Comparison of ENCODE assay signal across 15 mouse cellular contexts in the genomic region with DNA sequence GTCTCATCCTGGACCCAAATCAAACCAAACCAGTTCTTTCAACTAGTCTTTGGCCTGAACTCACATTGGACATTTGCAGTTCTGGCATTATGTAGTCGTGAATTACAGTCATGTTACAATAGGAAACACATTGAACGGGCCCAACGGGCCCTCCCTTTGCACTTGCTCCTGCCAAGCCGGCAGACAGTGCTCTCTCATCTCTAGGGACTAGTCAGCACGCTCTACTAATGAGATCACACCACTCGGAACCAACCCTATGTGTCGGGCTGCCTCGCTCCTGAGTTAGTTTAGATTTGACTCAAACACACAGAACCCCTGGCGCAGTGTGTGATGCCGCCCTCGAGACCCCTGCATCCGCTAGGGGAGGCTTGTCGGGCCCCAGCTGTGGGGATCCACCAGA. TPM values are rescaled to one million over a fixed set of nuclear protein-coding genes. Genes with fewer than 3 reads are reported as not detected.
DNase-seq lines count a peak whose midpoint lies in the region; ATAC-seq and TF ChIP-seq lines count a peak whose summit lies in the region.
"Had no signal": no experiment of that assay in that cellular context is flagged by ENCODE, and none has a peak within 500 bp of the region (broad histone marks: within the 10 kb centered on the region; RNA-seq: fewer than 3 reads in every experiment).

No protein-coding gene starts in this region.

- H3K36me3 ChIP-seq in heart, embryonic 11.5 days (ENCODE audit: control insufficient read depth, insufficient read depth, low read length) = no peaks in the 10 kb centered on the region
- H3K36me3 ChIP-seq in CH12.LX (replicated peaks in 1 of 2; ENCODE audit: control insufficient read depth in 1 of 2, insufficient read depth in 1 of 2, low read length in 1 of 2) = no peaks in the 10 kb centered on the region
- H3K36me3 ChIP-seq: midbrain, embryonic 15.5 days; neural tube, embryonic 12.5 days had no signal

- H3K27ac ChIP-seq in heart, embryonic 11.5 days (ENCODE audit: low read depth, low read length) = no peak overlapping the region
- H3K27ac ChIP-seq in CH12.LX (ENCODE audit: insufficient read depth, low read depth) = no peak overlapping the region
- H3K27ac ChIP-seq: midbrain, embryonic 15.5 days; neural tube, embryonic 12.5 days had no signal

- intact Hi-C loops in left cerebral cortex, postnatal 36 days (cut with DNase I) = no loop called here

- 77% methylated on average over 13 of the region's 13 CpGs for WGBS in heart, embryonic 11.5 days (ENCODE audit: insufficient replicate concordance)

- no peak for TF ChIP-seq POLR2A in CH12.LX (IDR thresholded peaks at IDR 0.05; ENCODE audit: low read depth, low read length)
- TF ChIP-seq POLR2A in brain, embryonic 14.5 days (IDR thresholded peaks at IDR 0.05; ENCODE audit: borderline replicate concordance, extremely low read depth, insufficient read depth, insufficient read length, poor library complexity, severe bottlenecking) = no peak

- in situ Hi-C loops in CH12.LX (cut with MboI; ENCODE audit: low pct_ligation_motif_present, low pct_unique_long_range_greater_than_20kb, low sequenced_read_pairs) = no loop called here

- H3K9ac ChIP-seq in heart, embryonic 11.5 days (ENCODE audit: low read depth, low read length) = no peak overlapping the region
- H3K9ac ChIP-seq in CH12.LX (ENCODE audit: insufficient read depth, low read depth) = no peak overlapping the region
- H3K9ac ChIP-seq: midbrain, embryonic 15.5 days; neural tube, embryonic 12.5 days had no signal

- H3K27me3 ChIP-seq in heart, embryonic 11.5 days (ENCODE audit: control insufficient read depth, insufficient read depth, low read length) = no peaks in the 10 kb centered on the region
- H3K27me3 ChIP-seq in CH12.LX (replicated peaks) = peaks cover 2% of the 10 kb centered on the region
- H3K27me3 ChIP-seq: midbrain, embryonic 15.5 days; neural tube, embryonic 12.5 days had no signal

- TF ChIP-seq RAD21 in CH12.LX (IDR thresholded peaks at IDR 0.05; ENCODE audit: low read depth, low read length) = no peak; the same call in 1 of the 2 replicates

- no peak for TF ChIP-seq CTCF in CH12.LX (conservative IDR thresholded peaks at IDR 0.05 in 1 of 2, IDR thresholded peaks at IDR 0.05 in 1 of 2; ENCODE audit: low read depth in 2 of 2, low read length in 2 of 2)
- TF ChIP-seq CTCF in brain, embryonic 14.5 days (IDR thresholded peaks at IDR 0.05; ENCODE audit: borderline replicate concordance, extremely low read depth, insufficient read depth, insufficient read length) = no peak

- peak; percentile 56 to 70 for DNase-seq in heart, adult 18-20 months
- DNase-seq in CH12.LX (ENCODE audit: extremely low read depth) = peak; percentile 74
- peak; percentile 19 for DNase-seq in brain, embryonic 14.5 days (ENCODE audit: low read depth)
- DNase-seq in heart, postnatal 4 days = peak; percentile 46
- DNase-seq in left cerebral cortex, postnatal 36 days (ENCODE audit: low spot score in 2 of 2) = no peak
- no peak for DNase-seq in embryo, embryonic 9.5 days (ENCODE audit: extremely low spot score)
- DNase-seq: cerebellum, adult 18-20 months; layer of hippocampus, adult 9-11 months; liver; retina, postnatal 1 day had no signal

- no peaks in the 10 kb centered on the region for H3K4me1 ChIP-seq in heart, embryonic 11.5 days (ENCODE audit: control insufficient read depth, insufficient read depth, low read length)
- H3K4me1 ChIP-seq in CH12.LX (ENCODE audit: control insufficient read depth in 1 of 2, insufficient read depth in 2 of 2) = peaks cover 12 to 22% of the 10 kb centered on the region in 2 experiments
- H3K4me1 ChIP-seq: midbrain, embryonic 15.5 days had no signal

- peak; percentile 46; the same call in 1 of the 2 replicates for TF ChIP-seq EP300 in CH12.LX (IDR thresholded peaks at IDR 0.05; ENCODE audit: low read length)

- no peak overlapping the region for H3K4me3 ChIP-seq in heart, embryonic 11.5 days (ENCODE audit: low read depth, low read length)
- H3K4me3 ChIP-seq in CH12.LX (replicated peaks in 1 of 3; ENCODE audit: low read depth in 2 of 3, low read length in 2 of 3, poor library complexity in 1 of 3) = no peak overlapping the region
- H3K4me3 ChIP-seq: midbrain, embryonic 15.5 days; neural tube, embryonic 12.5 days had no signal

- dilution Hi-C loops in CH12.LX (cut with MboI; ENCODE audit: extremely low pct_ligation_motif_present, extremely low pct_unique_long_range_greater_than_20kb, low sequenced_read_pairs) = no loop called here

- H3K79me2 ChIP-seq in CH12.LX (replicated peaks; ENCODE audit: control insufficient read depth, extremely low read depth, insufficient read depth, poor library complexity, severe bottlenecking) = no peaks in the 10 kb centered on the region

- H3K9me3 ChIP-seq in heart, embryonic 11.5 days (replicated peaks; ENCODE audit: control insufficient read depth, low read length) = no peaks in the 10 kb centered on the region
- H3K9me3 ChIP-seq in CH12.LX (replicated peaks; ENCODE audit: low read length) = no peaks in the 10 kb centered on the region
- H3K9me3 ChIP-seq: midbrain, embryonic 15.5 days; neural tube, embryonic 12.5 days had no signal

- no peak overlapping the region for H3K4me2 ChIP-seq in heart, embryonic 11.5 days
- peak overlapping the region; percentile 21; the same call in 1 of the 2 replicates for H3K4me2 ChIP-seq in CH12.LX (ENCODE audit: insufficient read depth, low read depth, poor library complexity, severe bottlenecking)
- H3K4me2 ChIP-seq: midbrain, embryonic 15.5 days; neural tube, embryonic 12.5 days had no signal

- ATAC-seq in heart, embryonic 11.5 days (replicated peaks; ENCODE audit: insufficient number of reproducible peaks, low FRiP score, low TSS enrichment) = no peak
- ATAC-seq: inflammation-experienced regulatory T-cells, adult 6 months; midbrain, embryonic 15.5 days had no signal

TF ChIP-seq in CH12.LX, 34 proteins besides CTCF, POLR2A, EP300 and RAD21 (continues in another document):
- no peak for TF ChIP-seq ZC3H11A (IDR thresholded peaks at IDR 0.05; ENCODE audit: low read depth, low read length)
- TF ChIP-seq JUN (IDR thresholded peaks at IDR 0.05; ENCODE audit: insufficient read depth, low read depth, low read length) = peak; percentile 61; the same call in 1 of the 2 replicates
- TF ChIP-seq NELFE (IDR thresholded peaks at IDR 0.05; ENCODE audit: low read depth, low read length) = no peak
- TF ChIP-seq E2F4 (IDR thresholded peaks at IDR 0.05; ENCODE audit: insufficient replicate concordance, low read depth, low read length) = no peak
- peak; percentile 44; the same call in 1 of the 2 replicates for TF ChIP-seq MAX (IDR thresholded peaks at IDR 0.05; ENCODE audit: low read length)
- peak; percentile 26; the same call in 1 of the 2 replicates for TF ChIP-seq MEF2A (IDR thresholded peaks at IDR 0.05; ENCODE audit: borderline replicate concordance, low read depth, low read length)
- TF ChIP-seq POLR2AphosphoS2 (IDR thresholded peaks at IDR 0.05; ENCODE audit: low read depth, low read length) = no peak
- peak; percentile 73 for TF ChIP-seq ETS1 (conservative IDR thresholded peaks at IDR 0.05; ENCODE audit: low read depth, low read length)
- no peak for TF ChIP-seq SIN3A (IDR thresholded peaks at IDR 0.05; ENCODE audit: low read length)
- no peak for TF ChIP-seq USF2 (conservative IDR thresholded peaks at IDR 0.05; ENCODE audit: low read depth, low read length)
- no peak for TF ChIP-seq PAX5 (IDR thresholded peaks at IDR 0.05; ENCODE audit: low read length)
- no peak for TF ChIP-seq SMC3 (IDR thresholded peaks at IDR 0.05; ENCODE audit: low read depth, low read length)
- no peak for TF ChIP-seq MAZ (IDR thresholded peaks at IDR 0.05; ENCODE audit: low read depth, low read length)
- no peak for TF ChIP-seq GABPA (IDR thresholded peaks at IDR 0.05; ENCODE audit: insufficient replicate concordance, low read depth, low read length)
- no peak for TF ChIP-seq CHD1 (IDR thresholded peaks at IDR 0.05; ENCODE audit: low read depth, low read length)
- peak; percentile 12; the same call in 1 of the 2 replicates for TF ChIP-seq MXI1 (IDR thresholded peaks at IDR 0.05; ENCODE audit: low read depth, low read length)
- TF ChIP-seq KAT2A (IDR thresholded peaks at IDR 0.05; ENCODE audit: insufficient replicate concordance, low read length) = no peak
- TF ChIP-seq MYC (IDR thresholded peaks at IDR 0.05; ENCODE audit: low read depth, low read length) = peak; percentile 53; the same call in 1 of the 2 replicates
- peak; percentile 96 for TF ChIP-seq BHLHE40 (IDR thresholded peaks at IDR 0.05; ENCODE audit: low read depth, low read length)
- TF ChIP-seq JUND (conservative IDR thresholded peaks at IDR 0.05; ENCODE audit: low read depth, low read length) = peak; percentile 75
- peak; percentile 92 for TF ChIP-seq IRF4 (IDR thresholded peaks at IDR 0.05; ENCODE audit: low read depth, low read length)

RNA-seq across cellular contexts. Expression of a gene that starts 7.0 kb away (rescaled TPM):
- 10 to 100 TPM; 10.5 to 13.0 TPM for total RNA-seq in heart, adult 18-20 months (2021)
- polyA plus RNA-seq in heart, embryonic 11.5 days (2014; fragmentation: Nextera tagmentation; extraction: Ambion mirVana) = 7.7 and 9.9 TPM in 2 replicates
- total RNA-seq in CH12.LX (2012; rRNA removed) (0.13 and 0.25 TPM in 2 replicates), CH12.LX (2014; rRNA removed) (not detected in 2 replicates)
- 0.45 and 0.60 TPM in 2 replicates for polyA plus RNA-seq in CH12.LX (2012; ENCODE audit: insufficient read length, low read depth)
- polyA plus RNA-seq in brain, embryonic 14.5 days (2012; rRNA removed) = 4.9 and 7.8 TPM in 2 replicates
- 10 to 100 TPM; 21.0 to 21.4 TPM for total RNA-seq in heart, postnatal 4 days (2021)
- 1 to 10 TPM; 4.9 to 6.0 TPM for total RNA-seq in left cerebral cortex, postnatal 36 days (2021)

RNA-seq across cellular contexts. Expression of a gene that starts 52.6 kb away (rescaled TPM):
- total RNA-seq in heart, adult 18-20 months (2021) = 10 to 100 TPM; 24.7 to 25.7 TPM
- polyA plus RNA-seq in heart, embryonic 11.5 days (2014; fragmentation: Nextera tagmentation; extraction: Ambion mirVana) = 36.3 and 41.2 TPM in 2 replicates
- total RNA-seq in CH12.LX (2012; rRNA removed) = 11.8 and 12.7 TPM in 2 replicates
- 14.4 and 14.9 TPM in 2 replicates for total RNA-seq in CH12.LX (2014; rRNA removed)
- polyA plus RNA-seq in CH12.LX (2012; ENCODE audit: insufficient read length, low read depth) = 21.8 and 28.3 TPM in 2 replicates
- 56.0 and 58.4 TPM in 2 replicates for polyA plus RNA-seq in brain, embryonic 14.5 days (2012; rRNA removed)
- 10 to 100 TPM; 25.0 to 26.5 TPM for total RNA-seq in heart, postnatal 4 days (2021)
- total RNA-seq in left cerebral cortex, postnatal 36 days (2021) = 10 to 100 TPM; 38.2 to 42.9 TPM

RNA-seq across cellular contexts. Expression of a gene that starts 57.3 kb away (rescaled TPM):
- under 1 TPM in 1 of 2 experiments, not detected in 1; 0.12 TPM for total RNA-seq in heart, adult 18-20 months (2021)
- polyA plus RNA-seq in heart, embryonic 11.5 days (2014; fragmentation: Nextera tagmentation; extraction: Ambion mirVana) = 0.48 and 0.67 TPM in 2 replicates
- total RNA-seq in CH12.LX (2012; rRNA removed) (not detected in 2 replicates), CH12.LX (2014; rRNA removed) (not detected in 2 replicates)
- not detected in 2 replicates for polyA plus RNA-seq in CH12.LX (2012; ENCODE audit: insufficient read length, low read depth)
- polyA plus RNA-seq in brain, embryonic 14.5 days (2012; rRNA removed) = 1.2 and 1.9 TPM in 2 replicates
- total RNA-seq in heart, postnatal 4 days (2021) = under 1 TPM in 1 of 2 experiments, not detected in 1; 0.36 TPM
- 1 to 10 TPM; 1.5 to 1.7 TPM for total RNA-seq in left cerebral cortex, postnatal 36 days (2021)
- polyA plus RNA-seq: embryonic facial prominence, embryonic 11.5 days had no signal

Comparison
In these comparisons a context has a peak if more than half of its experiments do, and no peak if none do; other contexts are left out.
1. DNase-seq: peak in heart, adult 18-20 months (2 of 2), CH12.LX (single experiment), brain, embryonic 14.5 days (single experiment) and heart, postnatal 4 days (single experiment); none in left cerebral cortex, postnatal 36 days (0 of 2) and embryo, embryonic 9.5 days (single experiment).
2. RNA of a gene that starts 7.0 kb away (total RNA-seq): 21.0 to 21.4 TPM in heart, postnatal 4 days, 10.5 to 13.0 TPM in heart, adult 18-20 months and 4.9 to 6.0 TPM in left cerebral cortex, postnatal 36 days; 0.13 to 0.25 TPM in CH12.LX; every median in the first group is over 4 times any median in the second.